Mouse (Mus musculus) stomach, postnatal 0 days (tissue): Measurements from ENCODE around the gene Zfp365. TPM values are rescaled to one million over a fixed set of nuclear protein-coding genes. Genes with fewer than 3 reads are reported as not detected.

Experiments used
- ATAC-seq: fragments of 200-750 bp; cut with Nextera tagmentation; 2 replicates; pipeline ENCODE4 v1.8.0; 2017; ENCODE audit not compliant: low FRiP score, low TSS enrichment
- DNase-seq: peaks from one replicate; pipeline ENCODE4 v3.0.0-alpha.2; 2016; ENCODE audit warnings: low spot score
- H3K27ac ChIP-seq: fragments of 300-500 bp; sonication (generic); replicated peaks from 2 replicates; pipeline ENCODE4 v1.5.1; 2014; ENCODE audit warnings: mild to moderate bottlenecking, control low read depth
- H3K27me3 ChIP-seq: fragments of 300-500 bp; sonication (generic); 2 replicates; pipeline ENCODE4 v1.6.1; 2014; ENCODE audit warnings: low read length; ENCODE audit not compliant: control insufficient read depth, insufficient read depth
- H3K36me3 ChIP-seq: fragments of 300-500 bp; sonication (generic); 2 replicates; pipeline ENCODE4 v1.6.1; 2014; ENCODE audit warnings: low read length, mixed read lengths; ENCODE audit not compliant: control insufficient read depth, insufficient read depth
- H3K4me1 ChIP-seq: fragments of 300-500 bp; sonication (generic); replicated peaks from 2 replicates; pipeline ENCODE4 v1.6.1; 2014; ENCODE audit warnings: antibody characterized with exemption; ENCODE audit not compliant: control insufficient read depth, insufficient read depth
- H3K4me2 ChIP-seq: fragments of 300-500 bp; sonication (generic); replicated peaks from 2 replicates; pipeline ENCODE4 v1.6.1; 2014; ENCODE audit warnings: low read depth, mild to moderate bottlenecking, control low read depth, moderate library complexity
- H3K4me3 ChIP-seq: fragments of 300-500 bp; sonication (generic); 2 replicates; pipeline ENCODE4 v1.5.1; 2014; ENCODE audit warnings: low read depth, low read length, control low read depth
- H3K9ac ChIP-seq: fragments of 300-500 bp; sonication (generic); 2 replicates; pipeline ENCODE4 v1.6.1; 2014; ENCODE audit warnings: mild to moderate bottlenecking, low read length, control low read depth, mixed read lengths
- H3K9me3 ChIP-seq: fragments of 300-500 bp; sonication (generic); 2 replicates; pipeline ENCODE4 v1.6.1; 2016; ENCODE audit warnings: low read length; ENCODE audit not compliant: control insufficient read depth
- CTCF ChIP-seq: IDR thresholded peaks from 2 replicates; pipeline ENCODE4 v1.5.1; 2016; ENCODE audit warnings: antibody characterized with exemption, low read depth, mild to moderate bottlenecking, moderate library complexity
- EP300 ChIP-seq: optimal IDR thresholded peaks from 2 replicates; pipeline ENCODE3; 2016; ENCODE audit warnings: antibody characterized with exemption
- WGBS: fragments of 180-500 bp; shearing (Covaris S2); extraction: QIAGEN DNeasy Blood & Tissue Kit; methylation state at CpG from one replicate; pipeline ENCODE4 v1.1.7; 2014; 5-methylcytosine and 5-hydroxymethylcytosine counted together
- polyA plus RNA-seq: library from polyadenylated mRNA; unstranded; fragments of >200 nt; fragmentation: Nextera tagmentation; extraction: Ambion mirVana; gene quantifications from 2 replicates; pipeline ENCODE4 v1.2.1, GENCODE M21; 2015

Zfp365 gene
- 0.57 and 0.71 TPM in 2 replicates for polyA plus RNA-seq

DNA sequence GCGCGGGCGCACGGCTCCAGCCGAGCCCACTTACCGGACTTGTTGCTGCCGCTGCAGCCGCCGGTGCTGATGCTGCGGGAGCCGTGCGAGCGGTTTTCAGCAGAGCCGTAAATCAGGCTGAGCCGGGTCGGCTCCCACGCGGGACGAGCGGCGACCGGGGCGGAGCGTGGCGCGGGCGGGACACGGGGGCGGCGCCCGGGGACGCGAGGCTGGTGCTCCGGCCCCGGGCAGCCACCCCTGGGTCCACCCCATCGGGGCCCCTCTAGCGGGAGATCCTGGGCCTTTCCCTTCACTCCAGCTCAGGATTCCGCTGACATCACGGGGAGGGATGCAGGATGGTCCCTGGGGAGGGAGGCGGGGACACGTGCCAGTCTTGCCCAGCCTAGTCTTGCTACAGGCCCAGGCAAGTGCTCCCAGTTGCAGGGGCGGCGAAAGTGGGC, at the start of gene Zfp365:
Zfp365 (minus strand) TSS at position 326 of the 440 bp plus-strand sequence.
- no peaks in the 10 kb centered on the region for H3K27me3 ChIP-seq
- H3K36me3 ChIP-seq = no peaks in the 10 kb centered on the region
- no peaks in the 10 kb centered on the region for H3K9me3 ChIP-seq
- TF ChIP-seq CTCF = peak; percentile 26
- no peak for TF ChIP-seq EP300
- H3K4me1 ChIP-seq = no peaks in the 10 kb centered on the region
- ATAC-seq (peak; percentile 90), DNase-seq (peak; percentile 70)
- under 1% methylated on average over 42 of the region's 43 CpGs for WGBS
- H3K4me2 ChIP-seq = peak within 1 kb of the TSS; percentile 99
- no peak within 1 kb of the TSS for H3K27ac ChIP-seq
- H3K4me3 ChIP-seq = peak within 1 kb of the TSS; percentile 55
- peak within 1 kb of the TSS; percentile 57 for H3K9ac ChIP-seq

DNA sequence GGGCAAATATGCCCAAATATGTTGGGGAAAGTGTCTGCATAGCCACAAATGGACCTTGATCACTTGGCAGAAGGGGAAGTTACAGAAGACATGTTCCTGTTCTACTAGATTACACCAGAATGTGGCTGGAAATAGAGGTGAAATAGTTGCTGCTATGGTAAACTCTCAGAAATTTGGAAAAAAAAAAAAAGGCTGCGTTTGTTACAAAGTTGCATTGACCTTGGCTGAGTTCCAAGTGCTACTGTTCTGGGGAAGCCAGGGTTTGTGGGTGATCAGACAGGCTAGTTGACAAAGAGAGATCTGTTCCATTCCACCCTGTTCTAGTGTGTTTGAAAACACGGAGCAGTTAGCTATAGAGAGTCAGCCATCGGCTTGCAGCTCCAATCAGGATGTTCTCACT, 47.5 kb upstream of the Zfp365 start:
- Histone ChIP-seq H3K9ac (no peak overlapping the region), H3K4me3 (no peak overlapping the region), H3K36me3 (no peaks in the 10 kb centered on the region), H3K27ac (no peak overlapping the region), H3K4me2 (no peak overlapping the region), H3K4me1 (no peaks in the 10 kb centered on the region), H3K9me3 (no peaks in the 10 kb centered on the region), H3K27me3 (no peaks in the 10 kb centered on the region)
- no peak for TF ChIP-seq EP300
- TF ChIP-seq CTCF = no peak
- ATAC-seq (no peak), DNase-seq (no peak)
- WGBS = 52% methylated on average over 3 of the region's 3 CpGs

DNA sequence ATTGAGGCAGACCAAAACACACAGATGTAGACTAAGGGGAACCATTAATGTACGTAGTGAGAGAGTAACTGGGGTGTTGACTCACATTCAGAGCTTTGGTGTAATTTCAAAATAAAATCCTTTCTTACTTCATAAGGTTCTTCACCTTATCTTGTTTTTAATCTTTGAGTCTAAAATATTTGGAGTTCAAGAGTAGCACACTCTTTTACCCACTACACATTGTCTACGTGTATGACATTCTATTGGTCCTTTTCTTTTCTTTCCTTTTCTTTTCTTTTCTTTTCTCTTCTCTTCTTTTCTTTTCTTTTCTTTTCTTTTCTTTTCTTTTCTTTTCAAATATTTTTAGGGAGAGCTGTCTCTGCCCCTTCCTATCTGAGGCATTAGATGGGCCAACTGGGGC, 43.5 kb upstream of the Zfp365 start:
- H3K9ac ChIP-seq = no peak overlapping the region
- H3K27me3 ChIP-seq = no peaks in the 10 kb centered on the region
- ATAC-seq (no peak), DNase-seq (no peak)
- WGBS = 96% methylated on average over 2 of the region's 2 CpGs
- TF ChIP-seq CTCF (no peak), EP300 (no peak)
- H3K36me3 ChIP-seq = no peaks in the 10 kb centered on the region
- H3K27ac ChIP-seq = no peak overlapping the region
- no peaks in the 10 kb centered on the region for H3K4me1 ChIP-seq
- no peaks in the 10 kb centered on the region for H3K9me3 ChIP-seq
- H3K4me2 ChIP-seq = no peak overlapping the region
- H3K4me3 ChIP-seq = no peak overlapping the region

DNA sequence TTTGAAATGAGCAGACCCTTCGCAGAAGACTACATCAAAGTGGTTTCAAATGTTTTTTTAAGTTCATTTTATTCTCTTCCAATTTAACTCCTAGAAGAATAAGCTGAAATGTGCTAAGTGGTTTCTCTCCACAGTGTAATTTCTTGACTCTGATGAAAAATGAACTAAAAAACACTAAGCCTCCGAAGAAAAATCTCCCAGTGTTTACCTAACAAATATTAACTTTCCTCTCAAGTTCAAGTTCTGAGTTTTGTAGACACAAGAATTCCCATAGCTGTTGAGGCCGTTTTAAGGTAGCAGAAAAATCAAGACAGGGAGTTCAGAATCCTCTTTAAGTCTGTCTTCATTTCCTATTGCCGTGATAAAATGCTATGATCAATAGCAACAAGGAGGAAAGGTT, 39.2 kb upstream of the Zfp365 start:
- 35% methylated on average over 4 of the region's 4 CpGs for WGBS
- no peaks in the 10 kb centered on the region for H3K36me3 ChIP-seq

GRCm38 (mm10) chr10:67950059-67950748, 37.7 kb upstream of the Zfp365 start:
- Histone ChIP-seq H3K27ac (no peak overlapping the region), H3K4me1 (no peaks in the 10 kb centered on the region), H3K9ac (no peak overlapping the region), H3K27me3 (no peaks in the 10 kb centered on the region), H3K9me3 (no peaks in the 10 kb centered on the region), H3K36me3 (no peaks in the 10 kb centered on the region), H3K4me2 (no peak overlapping the region), H3K4me3 (no peak overlapping the region)
- DNase-seq (no peak), ATAC-seq (no peak)
- WGBS = 60% methylated on average over 8 of the region's 8 CpGs
- no peak for TF ChIP-seq EP300
- TF ChIP-seq CTCF = no peak

More for the DNA sequence above, 39.2 kb upstream of the Zfp365 start:
- TF ChIP-seq CTCF = no peak
- no peak for TF ChIP-seq EP300
- Histone ChIP-seq H3K4me3 (no peak overlapping the region), H3K27me3 (no peaks in the 10 kb centered on the region), H3K4me1 (no peaks in the 10 kb centered on the region), H3K9me3 (no peaks in the 10 kb centered on the region), H3K4me2 (no peak overlapping the region), H3K9ac (no peak overlapping the region), H3K27ac (no peak overlapping the region)
- no peak for DNase-seq
- ATAC-seq = no peak

DNA sequence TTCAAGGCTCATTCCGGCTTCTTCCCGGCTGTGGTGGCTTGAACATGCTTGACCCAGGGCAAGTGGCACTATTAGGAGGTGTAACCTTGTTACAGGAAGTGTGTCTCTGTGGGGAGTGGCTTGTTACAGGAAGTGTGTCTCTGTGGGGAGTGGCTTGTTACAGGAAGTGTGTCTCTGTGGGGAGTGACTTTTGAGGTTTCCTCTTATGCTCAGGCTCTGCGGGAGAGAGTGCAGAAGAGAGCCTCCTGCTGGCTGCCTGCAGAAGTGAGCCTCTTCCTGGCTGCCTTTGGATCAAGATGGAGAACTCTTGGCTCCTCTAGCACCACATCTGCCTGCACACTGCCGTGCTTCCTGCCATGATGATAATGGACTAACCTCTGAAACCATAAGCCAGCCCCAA, 31.1 kb upstream of the Zfp365 start:
- Histone ChIP-seq H3K27me3 (no peaks in the 10 kb centered on the region), H3K36me3 (no peaks in the 10 kb centered on the region), H3K9ac (no peak overlapping the region), H3K4me2 (no peak overlapping the region), H3K4me1 (no peaks in the 10 kb centered on the region), H3K4me3 (no peak overlapping the region), H3K9me3 (no peaks in the 10 kb centered on the region), H3K27ac (no peak overlapping the region)
- no peak for TF ChIP-seq EP300
- TF ChIP-seq CTCF = no peak
- no peak for DNase-seq
- WGBS = 86% methylated on average over 4 of the region's 4 CpGs
- 0 out of 2 replicates have a peak, but pooled peaks have one; percentile 26 for ATAC-seq
